ENCODE assay signal across 10 mouse cellular contexts in genomic region chr16:92254316-92254715, GRCm38 (mm10).
"Had no signal": no experiment of that assay in that cellular context is flagged by ENCODE, and none has a peak within 500 bp of the region (broad histone marks: within the 10 kb centered on the region; RNA-seq: fewer than 3 reads in every experiment).

No protein-coding gene starts in this region.

- DNase-seq: right cerebral cortex, adult 18-20 months; right cerebral cortex, postnatal 14 days; right cerebral cortex, postnatal 25 days; right cerebral cortex, postnatal 4 days; thymus, adult 18-20 months; thymus, adult 2 months; thymus, postnatal 14 days; thymus, postnatal 25 days; thymus, postnatal 36 days; thymus, postnatal 4 days had no signal
